Mouse (Mus musculus) stomach, adult 2 months (tissue): ENCODE data around the gene Cercam. TPM values are rescaled to one million over a fixed set of nuclear protein-coding genes. Genes with fewer than 3 reads are reported as not detected.

ENCODE experiments used
- polyA plus RNA-seq: library from polyadenylated mRNA; depleted of rRNA; stranded (reverse); fragments of >200 nt; gene quantifications from 2 replicates; pipeline ENCODE4 v1.2.3, GENCODE M21; 2012; rRNA removed

The Cercam gene
- polyA plus RNA-seq, result 10.4 and 13.8 TPM in 2 replicates

DNA sequence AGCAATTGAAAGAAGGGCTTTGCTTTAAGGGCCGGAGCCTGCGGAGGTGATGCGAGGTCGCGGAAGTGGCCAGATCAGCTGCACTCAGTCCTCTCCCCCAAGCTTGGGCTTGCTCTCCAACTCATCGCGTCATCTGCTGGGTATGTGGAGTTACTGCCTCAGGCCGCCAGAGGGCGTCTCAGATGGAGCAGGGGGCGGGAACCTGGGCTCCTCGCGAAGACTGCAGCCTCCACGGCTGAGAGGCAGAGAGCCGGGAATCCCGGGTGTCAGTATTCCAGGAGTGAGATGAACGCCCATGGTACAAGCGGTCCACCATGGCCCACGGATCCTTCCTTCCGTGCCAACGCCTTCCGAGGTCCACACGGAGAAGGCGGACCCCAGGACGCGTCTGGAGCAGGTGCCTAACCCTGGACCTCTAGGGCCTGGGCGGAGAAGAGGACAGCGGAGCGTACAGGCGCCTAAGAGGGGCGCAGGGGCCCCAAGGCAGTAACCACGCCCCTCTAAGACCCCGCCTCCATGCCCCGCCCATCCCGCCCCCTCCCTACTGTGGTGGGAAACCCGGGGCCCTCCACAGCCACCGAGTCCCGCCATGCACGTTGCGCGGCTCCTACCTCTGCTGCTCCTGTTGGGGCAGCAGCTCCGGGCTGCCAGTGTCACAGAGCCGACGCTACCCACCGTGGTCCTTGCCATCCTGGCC, at the start of gene Cercam:
Gene Cercam, plus strand, starts transcription at position 216 of the 697 bp plus-strand sequence.

DNA sequence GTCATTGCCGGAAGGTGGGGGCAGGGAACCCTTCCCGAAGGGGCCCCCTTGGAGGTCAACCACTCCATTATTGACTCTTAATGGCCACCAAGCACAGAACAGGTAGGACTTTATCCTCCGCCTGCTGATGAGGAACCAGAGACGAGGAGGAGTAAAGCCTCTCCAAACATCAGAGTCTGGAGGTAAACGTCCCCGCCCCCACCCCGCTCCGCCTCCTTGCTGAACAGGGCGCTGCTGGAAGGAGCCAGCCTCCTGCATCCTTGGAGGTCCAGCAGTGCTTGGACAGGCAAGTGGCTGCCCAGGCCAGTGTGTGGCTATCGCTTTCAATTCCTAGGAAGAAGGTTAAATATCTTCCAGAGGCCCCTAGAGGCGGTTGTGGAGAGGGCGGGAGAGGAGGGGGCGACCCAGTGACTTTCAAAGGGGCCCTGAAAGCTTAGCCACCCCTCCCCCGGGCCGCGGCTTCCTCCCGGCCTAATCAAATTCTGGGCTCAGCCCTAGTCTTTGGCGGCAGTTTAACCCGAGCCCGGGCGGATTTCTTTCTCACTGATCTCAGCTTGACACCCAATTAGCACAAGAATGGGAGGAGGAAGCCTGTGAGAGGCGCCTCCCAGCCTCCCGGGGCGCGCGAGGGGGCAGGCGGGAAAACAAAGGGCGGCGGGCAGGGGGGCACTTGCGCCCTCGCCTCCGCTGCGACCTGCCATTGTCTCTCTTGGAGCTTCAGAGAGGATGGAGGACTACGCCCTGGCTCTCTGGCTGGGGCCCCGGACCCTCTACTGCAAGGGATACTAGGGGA, 48.7 kb upstream of the Cercam start, which contains the start of gene Urm1:
Gene Urm1, plus strand, starts transcription at position 51 of the 793 bp plus-strand sequence.

DNA sequence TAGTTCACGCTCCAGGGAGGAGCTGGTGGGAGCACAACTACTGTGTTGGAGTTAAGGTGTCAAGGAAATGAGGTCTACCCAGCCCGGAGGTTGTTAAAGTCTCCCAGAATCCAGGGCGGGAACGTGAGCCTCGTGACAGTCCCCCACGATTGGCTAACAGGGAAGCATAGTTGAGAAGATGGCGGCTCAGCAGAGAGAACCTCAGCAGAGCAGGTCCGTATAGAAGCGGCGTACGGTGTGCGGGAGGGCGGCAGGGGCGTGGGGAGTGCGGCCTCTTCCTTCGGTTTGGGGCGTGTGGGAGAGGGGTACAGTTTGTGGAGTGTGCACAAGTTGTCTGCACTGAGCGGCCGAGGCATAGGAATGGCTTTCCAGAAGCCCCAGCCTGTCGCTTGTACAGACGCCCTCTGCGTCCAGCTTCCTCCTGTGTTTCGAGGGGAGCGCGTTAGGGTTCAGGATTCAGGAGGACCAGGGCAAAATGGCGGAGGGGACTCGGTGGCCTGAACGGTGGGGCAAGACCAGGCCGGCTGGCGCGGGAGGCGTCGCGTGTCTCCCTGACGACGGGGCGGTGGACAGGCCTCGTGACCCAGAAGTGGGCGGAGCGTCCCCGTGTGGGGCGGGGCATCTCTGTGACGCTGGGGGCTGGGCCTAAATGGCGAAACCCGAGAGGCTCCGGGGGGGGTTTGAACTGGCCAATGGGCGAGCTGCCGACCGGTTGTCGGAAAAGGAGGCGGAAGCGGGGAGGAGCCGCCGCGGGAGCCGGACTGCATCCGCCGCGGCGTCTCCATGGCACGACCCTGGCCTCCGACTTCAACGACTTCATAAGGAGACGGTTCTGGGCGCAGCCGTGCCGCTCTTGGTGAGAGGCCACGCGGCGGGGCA, 20.3 kb downstream of the Cercam start, which contains the start of gene Odf2:
Gene Odf2, plus strand, starts transcription at position 156 of the 879 bp plus-strand sequence.

Other genes starting within 250 kb of the Cercam start
- 18.1 and 19.3 TPM in 2 replicates for gene Rapgef1, start 249.4 kb upstream of the Cercam start, polyA plus RNA-seq
- 14.7 and 30.9 TPM in 2 replicates for gene Gm13420, start 117.5 kb upstream of the Cercam start, polyA plus RNA-seq
- not detected in 2 replicates for gene Gm13547, start 109.9 kb upstream of the Cercam start, polyA plus RNA-seq
- gene Coq4, start 81.7 kb upstream of the Cercam start, polyA plus RNA-seq, result 45.6 and 57.5 TPM in 2 replicates
- gene Trub2, start 80.7 kb upstream of the Cercam start, polyA plus RNA-seq, result 6.2 and 7.7 TPM in 2 replicates
- gene Slc27a4, start 66.5 kb upstream of the Cercam start, polyA plus RNA-seq, result 31.2 and 41.3 TPM in 2 replicates
- gene Urm1, start 49.1 kb upstream of the Cercam start, polyA plus RNA-seq, result 18.9 and 26.9 TPM in 2 replicates
- gene Odf2, start 20.1 kb downstream of the Cercam start, polyA plus RNA-seq, result 9.2 and 11.3 TPM in 2 replicates
- 3.2 and 3.5 TPM in 2 replicates for gene Gle1, start 66.3 kb downstream of the Cercam start, polyA plus RNA-seq
- 33.5 and 47.5 TPM in 2 replicates for gene Sptan1, start 96.4 kb downstream of the Cercam start, polyA plus RNA-seq
- gene Wdr34, start 179.7 kb downstream of the Cercam start, polyA plus RNA-seq, result 12.0 and 12.4 TPM in 2 replicates
- 23.9 and 29.4 TPM in 2 replicates for gene Set, start 188.2 kb downstream of the Cercam start, polyA plus RNA-seq
- gene Pkn3, start 208.5 kb downstream of the Cercam start, polyA plus RNA-seq, result 6.8 and 7.1 TPM in 2 replicates
- gene Zdhhc12, start 224.5 kb downstream of the Cercam start, polyA plus RNA-seq, result 43.2 and 67.1 TPM in 2 replicates